Mouse (Mus musculus) adrenal gland, adult 2 months (tissue): ENCODE data around the gene Plpp7. TPM values are rescaled to one million over a fixed set of nuclear protein-coding genes. Genes with fewer than 3 reads are reported as not detected.
A peak's percentile ranks its signal among the peaks of the same experiment; 100 is the strongest.

Experiments
- DNase-seq: peaks from one replicate; pipeline ENCODE4 v3.0.0; 2021
- long read RNA-seq: library from polyadenylated mRNA; stranded (forward); transcript quantifications from one replicate; pipeline ENCODE4 v2.0.0, GENCODE M21; 2021
- polyA plus RNA-seq: library from polyadenylated mRNA; depleted of rRNA; stranded (reverse); fragments of >200 nt; gene quantifications from 2 replicates; pipeline ENCODE4 v1.2.3, GENCODE M21; 2012; rRNA removed
- total RNA-seq, 2 experiments: library from RNA; stranded (reverse); gene quantifications; 2 replicates each; pipeline ENCODE4 v1.2.3; 2021

Gene Plpp7
- total RNA-seq (1 to 10 TPM; 4.0 to 4.2 TPM), polyA plus RNA-seq (35.8 and 42.0 TPM in 2 replicates)
- long read RNA-seq, transcript Plpp7-201 (2 exons, 1,947 nt), result major isoform, 10 of 10 reads
- long read RNA-seq, partial matches to known transcripts, result 0 of 10 reads
- long read RNA-seq, other reads (novel, unspliced or antisense), result 0 of 10 reads

GRCm38 (mm10) chr2:32095351-32096121, at the start of gene Plpp7:
Plpp7 (plus strand) TSS chr2:32095528.
- DNase-seq, result peak; percentile 82

- DNase-seq, result no peak
Observed at GRCm38 (mm10) chr2:32046009-32046408, 49.3 kb upstream of the Plpp7 start.

GRCm38 (mm10) chr2:32047323-32047722, 48.0 kb upstream of the Plpp7 start:
- no peak for DNase-seq

GRCm38 (mm10) chr2:32051791-32052190, 43.5 kb upstream of the Plpp7 start:
- no peak for DNase-seq

- DNase-seq, result no peak
Observed at GRCm38 (mm10) chr2:32052418-32052817, 42.9 kb upstream of the Plpp7 start.

- no peak for DNase-seq
Observed at GRCm38 (mm10) chr2:32055357-32055965, 39.9 kb upstream of the Plpp7 start.

GRCm38 (mm10) chr2:32056524-32056923, 38.8 kb upstream of the Plpp7 start:
- DNase-seq, result no peak

- DNase-seq, result no peak
Observed at GRCm38 (mm10) chr2:32057360-32057759, 38.0 kb upstream of the Plpp7 start.

GRCm38 (mm10) chr2:32057794-32058193, 37.5 kb upstream of the Plpp7 start:
- no peak for DNase-seq

GRCm38 (mm10) chr2:32058241-32058640, 37.1 kb upstream of the Plpp7 start:
- DNase-seq, result no peak

GRCm38 (mm10) chr2:32058716-32059115, 36.6 kb upstream of the Plpp7 start:
- no peak for DNase-seq

GRCm38 (mm10) chr2:32059613-32060012, 35.7 kb upstream of the Plpp7 start:
- DNase-seq, result no peak

- DNase-seq, result no peak
Observed at GRCm38 (mm10) chr2:32060228-32060805, 35.0 kb upstream of the Plpp7 start.

GRCm38 (mm10) chr2:32061189-32061588, 34.1 kb upstream of the Plpp7 start:
- DNase-seq, result no peak

GRCm38 (mm10) chr2:32061722-32062505, 33.4 kb upstream of the Plpp7 start:
- DNase-seq, result no peak

GRCm38 (mm10) chr2:32062626-32063410, 32.5 kb upstream of the Plpp7 start:
- no peak for DNase-seq

- no peak for DNase-seq
Observed at GRCm38 (mm10) chr2:32063451-32064151, 31.7 kb upstream of the Plpp7 start.

GRCm38 (mm10) chr2:32064913-32065312, 30.4 kb upstream of the Plpp7 start:
- no peak for DNase-seq

GRCm38 (mm10) chr2:32065371-32065791, 29.9 kb upstream of the Plpp7 start:
- DNase-seq, result no peak

GRCm38 (mm10) chr2:32066005-32066404, 29.3 kb upstream of the Plpp7 start:
- no peak for DNase-seq
